Mouse (Mus musculus) limb, embryonic 12.5 days (tissue): ENCODE results near the gene Mbd4. TPM values are rescaled to one million over a fixed set of nuclear protein-coding genes. Genes with fewer than 3 reads are reported as not detected.

Source experiments
- ATAC-seq: fragments of 200-750 bp; cut with Nextera tagmentation; 2 replicates; pipeline ENCODE4 v1.8.0; 2017; ENCODE audit warnings: low read depth, moderate TSS enrichment; ENCODE audit not compliant: insufficient number of reproducible peaks, insufficient read depth, low FRiP score, low TSS enrichment
- H3K27ac ChIP-seq: fragments of 300-500 bp; sonication (generic); 2 replicates; pipeline ENCODE4 v1.5.1; 2016; ENCODE audit warnings: mild to moderate bottlenecking, moderate library complexity
- H3K27me3 ChIP-seq: fragments of 300-500 bp; sonication (generic); 2 replicates; pipeline ENCODE4 v1.6.1; 2016; ENCODE audit warnings: mild to moderate bottlenecking, moderate library complexity
- H3K36me3 ChIP-seq: fragments of 300-500 bp; sonication (generic); 2 replicates; pipeline ENCODE4 v1.6.1; 2016; ENCODE audit warnings: mild to moderate bottlenecking, moderate library complexity
- H3K4me1 ChIP-seq: fragments of 300-500 bp; sonication (generic); replicated peaks from 2 replicates; pipeline ENCODE4 v1.6.1; 2016
- H3K4me2 ChIP-seq: fragments of 300-500 bp; sonication (generic); 2 replicates; pipeline ENCODE4 v1.6.1; 2016; ENCODE audit warnings: mild to moderate bottlenecking, moderate library complexity
- H3K4me3 ChIP-seq: fragments of 300-500 bp; sonication (generic); replicated peaks from 2 replicates; pipeline ENCODE4 v1.5.1; 2016; ENCODE audit warnings: mild to moderate bottlenecking
- H3K9ac ChIP-seq: fragments of 300-500 bp; sonication (generic); replicated peaks from 2 replicates; pipeline ENCODE4 v1.6.1; 2016; ENCODE audit warnings: mild to moderate bottlenecking, moderate library complexity
- H3K9me3 ChIP-seq: fragments of 300-500 bp; sonication (generic); 2 replicates; pipeline ENCODE4 v1.6.1; 2016; ENCODE audit warnings: mild to moderate bottlenecking, moderate library complexity
- WGBS: fragments of 180-500 bp; shearing (Covaris S2); methylation state at CpG from one replicate; pipeline ENCODE4 v1.1.7; 2016; 5-methylcytosine and 5-hydroxymethylcytosine counted together
- polyA plus RNA-seq: library from polyadenylated mRNA; unstranded; fragments of >200 nt; fragmentation: Nextera tagmentation; extraction: Ambion mirVana; gene quantifications from 2 replicates; pipeline ENCODE4 v1.2.1, GENCODE M21; 2016

Mbd4 gene
- polyA plus RNA-seq, 1 experiment from 2014 or later: 33.7 TPM

DNA sequence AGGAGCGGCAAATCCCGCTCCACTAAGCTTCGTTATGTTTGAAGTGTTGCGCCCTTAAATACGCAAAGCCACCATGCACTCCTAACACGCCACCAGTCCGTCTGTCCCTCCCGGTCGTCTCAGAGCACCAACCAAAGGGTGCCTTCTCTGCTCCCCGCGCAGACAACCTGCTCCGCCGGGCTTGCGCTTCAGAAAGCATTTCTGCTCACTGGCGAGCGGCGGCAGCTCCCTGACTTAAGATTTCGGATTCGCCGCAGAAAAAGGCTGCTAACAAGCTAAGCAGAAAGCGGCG is 45.0 kb downstream of the Mbd4 start:
- peak overlapping the region; percentile 99 for H3K9ac ChIP-seq
- no peaks in the 10 kb centered on the region for H3K27me3 ChIP-seq
- H3K4me3 ChIP-seq: peak overlapping the region; percentile 94
- peaks cover 20% of the 10 kb centered on the region for H3K4me1 ChIP-seq
- under 1% methylated on average over 22 of the region's 22 CpGs for WGBS
- no peaks in the 10 kb centered on the region for H3K9me3 ChIP-seq
- peak overlapping the region; percentile 99 for H3K27ac ChIP-seq
- H3K4me2 ChIP-seq: peak overlapping the region; percentile 80
- H3K36me3 ChIP-seq: peaks cover 44% of the 10 kb centered on the region
- ATAC-seq: no peak

DNA sequence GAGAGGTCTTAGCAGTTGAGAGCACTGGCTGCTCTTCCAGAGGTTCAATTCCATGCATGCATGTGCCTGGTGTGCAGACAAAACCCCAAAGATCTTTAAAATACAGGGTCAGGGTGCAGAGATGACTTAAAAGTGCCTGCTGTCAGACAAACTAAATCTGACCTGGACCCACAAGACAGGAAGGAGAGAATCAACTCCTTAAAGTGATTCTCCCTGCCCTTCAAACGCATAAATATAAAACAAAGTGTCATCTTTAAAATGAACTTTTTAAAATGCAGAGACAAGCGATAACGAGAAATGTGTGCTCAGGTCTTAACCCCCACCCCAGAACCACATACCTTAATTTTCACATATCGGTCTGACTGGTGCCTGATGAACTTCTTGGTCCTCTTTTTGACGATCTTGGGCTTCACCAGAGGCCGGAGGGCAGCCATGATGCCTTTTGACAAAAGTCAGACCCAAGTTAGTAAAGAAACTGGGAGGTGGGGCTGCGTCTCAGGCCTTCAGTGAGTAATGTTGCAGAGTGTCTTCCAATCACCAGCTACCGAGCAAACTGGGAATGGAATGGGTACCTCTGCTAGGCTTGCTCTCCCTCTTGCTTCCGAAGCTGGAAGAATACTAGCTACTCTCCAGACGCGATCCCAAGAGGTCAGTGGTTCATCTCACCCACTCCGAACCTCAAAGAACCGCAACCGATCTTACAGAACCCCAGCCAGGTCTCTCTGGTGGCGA is 45.5 kb downstream of the Mbd4 start:
- Histone ChIP-seq H3K27me3 (no peaks in the 10 kb centered on the region), H3K4me1 (peaks cover 20% of the 10 kb centered on the region), H3K27ac (peak overlapping the region; percentile 99), H3K9ac (peak overlapping the region; percentile 99), H3K9me3 (no peaks in the 10 kb centered on the region), H3K4me3 (peak overlapping the region; percentile 94), H3K36me3 (peaks cover 49% of the 10 kb centered on the region), H3K4me2 (peak overlapping the region; percentile 80)
- WGBS: 3% methylated on average over 15 of the region's 15 CpGs
- ATAC-seq: no peak

DNA sequence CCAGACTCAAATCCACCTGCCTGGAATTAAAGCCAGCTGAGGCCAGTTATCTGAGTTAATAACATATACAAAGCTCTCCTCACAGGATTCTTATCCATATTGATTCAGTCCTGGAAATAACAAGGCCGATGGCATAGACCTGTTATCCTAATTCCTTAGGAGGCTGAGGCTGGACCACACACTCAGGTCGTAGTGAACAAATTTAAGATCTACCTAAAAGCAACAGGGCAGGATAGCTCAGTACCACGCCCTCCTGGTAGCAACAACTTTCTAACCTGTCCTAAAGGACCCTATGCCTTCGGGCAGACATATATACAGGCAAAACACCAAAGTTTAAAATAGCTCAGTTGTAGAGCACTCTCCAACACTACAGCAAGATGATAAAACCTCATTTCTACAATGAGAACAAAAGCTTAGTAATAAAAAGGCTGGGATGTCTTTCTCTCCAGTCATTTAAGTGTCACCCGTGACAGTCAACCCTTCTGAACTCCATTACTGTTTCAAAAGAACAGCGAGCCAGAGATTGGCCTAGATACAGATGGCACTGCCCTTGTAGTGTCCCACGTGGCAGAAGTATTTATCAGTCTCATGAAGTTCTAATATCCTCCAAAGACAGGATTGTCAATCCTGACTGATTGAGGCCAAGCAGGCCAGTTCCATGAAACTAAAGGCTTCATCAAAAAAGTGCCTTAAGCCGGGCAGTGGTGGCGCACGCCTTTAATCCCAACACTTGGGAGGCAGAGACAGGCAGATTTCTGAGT is 48.6 kb downstream of the Mbd4 start:
- H3K4me1 ChIP-seq: peaks cover 20% of the 10 kb centered on the region
- no peaks in the 10 kb centered on the region for H3K9me3 ChIP-seq
- H3K4me2 ChIP-seq: no peak overlapping the region
- H3K36me3 ChIP-seq: peaks cover 78% of the 10 kb centered on the region
- no peaks in the 10 kb centered on the region for H3K27me3 ChIP-seq
- no peak overlapping the region for H3K4me3 ChIP-seq
- WGBS: 73% methylated on average over 10 of the region's 10 CpGs
- H3K9ac ChIP-seq: no peak overlapping the region
- no peak for ATAC-seq
- no peak overlapping the region for H3K27ac ChIP-seq

DNA sequence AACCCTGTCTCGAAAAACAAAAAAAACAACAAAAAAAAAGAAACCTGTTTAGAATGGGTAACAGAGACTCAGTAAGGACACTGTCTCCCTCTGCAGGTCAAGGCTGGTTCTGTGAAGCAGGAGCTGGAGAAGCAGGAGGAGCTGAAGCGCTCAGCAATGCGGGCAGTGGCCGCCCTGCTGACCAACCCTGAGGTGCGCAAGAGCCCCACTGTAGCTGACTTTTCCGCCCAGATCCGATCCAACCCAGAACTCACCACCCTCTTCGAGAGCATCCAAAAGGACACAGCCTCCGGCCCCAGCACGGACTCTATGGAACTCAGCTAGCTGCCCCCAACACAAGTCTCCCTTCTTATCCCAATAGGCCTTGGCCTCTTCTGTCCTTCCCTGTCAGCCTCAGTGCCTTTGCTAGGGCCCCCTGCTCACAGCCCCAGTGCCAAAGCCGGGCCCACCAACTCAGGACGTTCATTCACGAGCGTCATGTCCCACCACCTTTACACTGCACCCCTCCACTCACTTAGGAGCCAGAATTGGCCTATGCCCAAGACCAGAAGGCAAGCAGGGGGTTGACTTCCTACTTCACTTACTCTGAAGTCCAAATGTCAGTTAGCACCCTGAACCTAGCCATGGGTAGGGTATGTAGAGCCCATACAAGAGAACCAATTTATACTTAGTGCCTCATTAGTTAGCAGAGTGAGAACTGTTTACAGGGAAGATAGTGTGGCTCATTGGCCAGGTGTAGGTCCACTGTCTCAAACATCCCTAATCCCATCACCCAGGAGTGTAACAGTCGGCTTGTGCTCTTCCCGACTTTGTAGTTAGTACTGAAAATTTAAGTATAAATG is 49.4 kb downstream of the Mbd4 start:
- Histone ChIP-seq H3K36me3 (peaks cover 87% of the 10 kb centered on the region), H3K27me3 (no peaks in the 10 kb centered on the region), H3K27ac (no peak overlapping the region), H3K9ac (no peak overlapping the region), H3K4me3 (no peak overlapping the region), H3K4me2 (no peak overlapping the region), H3K4me1 (peaks cover 20% of the 10 kb centered on the region), H3K9me3 (no peaks in the 10 kb centered on the region)
- ATAC-seq: 0 out of 2 replicates have a peak, but pooled peaks have one; percentile 12
- WGBS: 42% methylated on average over 16 of the region's 16 CpGs

DNA sequence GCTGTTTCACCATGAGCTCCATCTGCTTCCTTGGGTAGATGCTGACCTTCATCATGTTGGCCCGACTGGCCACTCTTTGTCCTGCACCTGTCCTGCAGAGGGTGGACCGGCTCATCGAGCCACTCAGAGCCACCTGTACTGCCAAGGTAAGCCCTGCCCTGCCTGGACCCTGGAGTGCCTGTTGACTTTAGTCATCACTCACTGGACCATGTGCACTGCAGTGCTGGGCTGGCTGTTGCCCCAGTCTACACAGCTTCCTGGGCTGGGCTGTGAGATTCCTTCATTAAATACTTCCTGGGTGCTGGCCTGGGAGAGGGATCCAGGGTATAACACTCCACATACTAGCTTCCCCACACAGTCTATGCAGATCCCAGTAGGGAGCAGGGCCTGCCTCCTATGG is 51.4 kb downstream of the Mbd4 start:
- no peak overlapping the region for H3K27ac ChIP-seq
- ATAC-seq: no peak
- no peak overlapping the region for H3K9ac ChIP-seq
- WGBS: 90% methylated on average over 3 of the region's 3 CpGs
- peaks cover 13% of the 10 kb centered on the region for H3K4me1 ChIP-seq
- no peaks in the 10 kb centered on the region for H3K9me3 ChIP-seq
- no peak overlapping the region for H3K4me2 ChIP-seq
- no peak overlapping the region for H3K4me3 ChIP-seq
- no peaks in the 10 kb centered on the region for H3K27me3 ChIP-seq
- H3K36me3 ChIP-seq: peaks cover 99% of the 10 kb centered on the region

DNA sequence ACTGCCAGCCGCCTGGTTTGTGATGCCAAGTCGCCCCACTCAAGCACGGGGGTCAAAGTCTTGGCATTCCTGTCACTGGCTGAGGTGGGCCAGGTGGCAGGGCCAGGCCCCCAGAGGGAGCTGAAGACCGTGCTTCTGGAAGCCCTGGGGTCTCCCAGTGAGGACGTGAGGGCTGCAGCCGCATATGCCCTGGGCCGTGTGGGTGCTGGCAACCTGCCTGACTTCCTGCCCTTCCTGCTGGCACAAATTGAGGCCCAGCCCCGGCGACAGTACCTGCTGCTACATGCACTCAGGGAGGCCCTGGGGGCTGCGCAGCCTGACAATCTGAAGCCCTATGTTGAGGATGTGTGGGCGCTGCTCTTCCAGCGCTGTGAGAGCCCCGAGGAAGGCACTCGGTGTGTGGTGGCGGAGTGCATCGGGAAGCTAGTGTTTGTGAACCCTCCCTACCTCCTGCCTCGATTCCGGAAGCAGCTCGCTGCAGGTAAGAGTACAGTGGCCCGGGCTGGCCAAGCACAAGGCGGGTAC is 60.4 kb downstream of the Mbd4 start:
- Histone ChIP-seq H3K4me1 (no peaks in the 10 kb centered on the region; the same call in 1 of the 2 replicates), H3K9me3 (no peaks in the 10 kb centered on the region), H3K36me3 (peaks cover 100% of the 10 kb centered on the region), H3K9ac (0 out of 2 replicates have a peak overlapping the region, but pooled peaks have one; percentile 31), H3K4me3 (no peak overlapping the region), H3K27me3 (no peaks in the 10 kb centered on the region), H3K27ac (no peak overlapping the region), H3K4me2 (no peak overlapping the region)
- WGBS: 89% methylated on average over 21 of the region's 21 CpGs
- no peak for ATAC-seq

DNA sequence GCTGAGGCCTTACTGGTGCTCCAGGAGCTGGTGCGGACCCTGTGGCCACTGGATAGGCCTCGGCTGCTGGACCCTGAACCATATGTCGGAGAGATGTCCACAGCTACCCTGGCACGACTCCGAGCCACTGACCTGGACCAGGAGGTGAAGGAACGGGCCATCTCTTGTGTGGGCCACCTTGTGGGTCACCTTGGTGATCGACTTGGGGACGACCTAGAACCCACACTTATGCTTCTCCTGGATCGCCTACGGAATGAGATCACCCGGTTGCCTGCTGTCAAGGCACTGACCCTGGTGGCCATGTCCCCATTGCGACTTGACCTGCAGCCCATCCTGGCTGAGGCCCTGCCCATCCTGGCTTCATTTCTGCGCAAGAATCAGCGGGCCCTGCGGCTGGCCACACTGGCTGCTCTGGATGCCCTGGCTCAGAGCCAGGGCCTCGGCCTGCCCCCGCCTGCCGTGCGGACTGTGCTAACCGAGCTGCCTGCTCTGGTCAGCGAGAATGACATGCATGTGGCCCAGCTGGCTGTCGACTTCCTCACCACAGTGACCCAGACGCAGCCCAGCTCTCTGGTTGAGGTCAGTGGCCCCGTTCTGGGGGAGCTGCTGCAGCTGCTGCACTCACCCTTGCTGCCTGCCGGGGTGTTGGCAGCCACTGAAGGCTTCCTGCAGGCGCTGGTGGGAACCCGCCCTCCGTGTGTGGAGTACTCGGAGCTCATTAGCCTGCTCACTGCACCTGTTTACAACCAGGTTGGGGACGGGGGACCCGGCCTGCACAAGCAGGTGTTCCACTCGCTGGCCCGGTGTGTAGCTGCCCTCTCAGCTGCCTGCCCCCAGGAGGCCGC is 61.1 kb downstream of the Mbd4 start:
- H3K9ac ChIP-seq: peak overlapping the region; percentile 31; the same call in 1 of the 2 replicates
- no peaks in the 10 kb centered on the region for H3K27me3 ChIP-seq
- no peak overlapping the region; the same call in 1 of the 2 replicates for H3K27ac ChIP-seq
- peaks cover 100% of the 10 kb centered on the region for H3K36me3 ChIP-seq
- H3K4me3 ChIP-seq: no peak overlapping the region
- H3K9me3 ChIP-seq: no peaks in the 10 kb centered on the region
- 0 out of 2 replicates have a peak, but pooled peaks have one; percentile 21 for ATAC-seq
- H3K4me1 ChIP-seq: no peaks in the 10 kb centered on the region; the same call in 1 of the 2 replicates
- 85% methylated on average over 34 of the region's 34 CpGs for WGBS
- no peak overlapping the region for H3K4me2 ChIP-seq

DNA sequence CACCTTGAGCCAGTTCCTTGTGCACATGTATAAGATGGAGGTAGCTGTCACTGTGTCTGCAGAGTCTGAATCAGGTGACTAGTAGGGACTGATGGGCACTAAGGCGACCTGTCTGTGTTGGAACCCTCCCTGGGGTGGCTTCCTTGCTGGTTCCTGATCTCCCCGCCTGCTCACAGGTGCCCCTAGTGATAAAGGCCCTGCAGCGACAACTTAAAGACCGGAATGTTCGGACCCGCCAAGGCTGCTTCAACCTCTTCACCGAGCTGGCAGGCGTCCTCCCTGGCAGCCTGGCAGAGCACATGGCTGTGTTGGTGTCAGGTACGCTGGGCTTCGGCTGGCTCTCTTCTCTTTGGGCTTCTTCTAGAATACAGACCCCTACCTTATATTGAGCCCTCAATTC is 62.2 kb downstream of the Mbd4 start:
- no peak overlapping the region for H3K9ac ChIP-seq
- H3K9me3 ChIP-seq: no peaks in the 10 kb centered on the region
- WGBS: 90% methylated on average over 10 of the region's 10 CpGs
- no peak overlapping the region for H3K27ac ChIP-seq
- no peaks in the 10 kb centered on the region for H3K27me3 ChIP-seq
- H3K4me2 ChIP-seq: no peak overlapping the region
- H3K36me3 ChIP-seq: peaks cover 100% of the 10 kb centered on the region
- no peak overlapping the region for H3K4me3 ChIP-seq
- no peaks in the 10 kb centered on the region; the same call in 1 of the 2 replicates for H3K4me1 ChIP-seq
- no peak for ATAC-seq
